Mouse (Mus musculus) liver, embryonic 14.5 days (tissue): ENCODE data around the gene Iah1.

Experiments
- CTCF ChIP-seq: IDR thresholded peaks from 2 replicates; pipeline ENCODE4 v1.5.1; 2016; ENCODE audit warnings: antibody characterized with exemption, low read depth, control low read depth
- EP300 ChIP-seq: IDR thresholded peaks from 2 replicates; pipeline ENCODE4 v1.6.1; 2016; ENCODE audit warnings: antibody characterized with exemption, low read depth

- TF ChIP-seq CTCF (no peak), EP300 (no peak)
Observed at GRCm38 (mm10) chr12:21289651-21290050, 26.5 kb upstream of the Iah1 start.
